8 mouse cellular contexts compared by ENCODE assay signal in genomic region chr13:23585442-23586098, GRCm38 (mm10). TPM values are rescaled to one million over a fixed set of nuclear protein-coding genes. Genes with fewer than 3 reads are reported as not detected.
DNase-seq lines count a peak whose midpoint lies in the region; ATAC-seq and TF ChIP-seq lines count a peak whose summit lies in the region.
"Not testable (repeated sequence)": the region's sequence is repeated elsewhere in the genome, so short reads cannot be mapped to it uniquely, and the experiment has no call there.

No protein-coding gene starts in this region.

- peak overlapping the region; percentile 95 to 98 for H3K27ac ChIP-seq in heart, embryonic 14.5 days (replicated peaks in 1 of 2; ENCODE audit: control insufficient read depth in 1 of 2, insufficient read depth in 1 of 2, low read depth in 2 of 2, low read length in 2 of 2)
- peak overlapping the region; percentile 100 for H3K27ac ChIP-seq in liver, embryonic 11.5 days (ENCODE audit: low read depth, low read length)

- H3K9me3 ChIP-seq in heart, embryonic 14.5 days (ENCODE audit: control insufficient read depth, low read length); liver, embryonic 11.5 days (ENCODE audit: control insufficient read depth, low read length): not testable (repeated sequence)

- H3K4me1 ChIP-seq in heart, embryonic 14.5 days (ENCODE audit: control insufficient read depth in 2 of 2, insufficient read depth in 2 of 2, low read length in 2 of 2): peaks cover 5 to 15% of the 10 kb centered on the region in 2 experiments
- peaks cover 31% of the 10 kb centered on the region for H3K4me1 ChIP-seq in liver, embryonic 11.5 days (replicated peaks; ENCODE audit: control insufficient read depth, insufficient read depth, low read length)

- TF ChIP-seq POLR2A in myocyte (IDR thresholded peaks at IDR 0.05; ENCODE audit: insufficient read length, low read depth): peak; percentile 71

- H3K36me3 ChIP-seq in C2C12 (ENCODE audit: control insufficient read depth, insufficient read depth); heart, embryonic 14.5 days (ENCODE audit: control insufficient read depth, insufficient read depth, low read length); liver, embryonic 11.5 days (ENCODE audit: control insufficient read depth, insufficient read depth, low read length); myocyte (ENCODE audit: control insufficient read depth, insufficient read depth): not testable (repeated sequence)

- ATAC-seq in heart, embryonic 14.5 days (ENCODE audit: insufficient number of reproducible peaks, insufficient read depth, low FRiP score, low read depth): peak; percentile 81
- peak; percentile 80 for ATAC-seq in liver, embryonic 11.5 days (replicated peaks; ENCODE audit: low FRiP score)

- peak; percentile 92 for DNase-seq in brain, embryonic 18.5 days (ENCODE audit: low read depth, low spot score)
- peak; percentile 81 for DNase-seq in fat pad, adult 2 months (ENCODE audit: extremely low read depth, low read depth, low spot score)
- DNase-seq in kidney, postnatal 10 days: peak; percentile 68
- peak; percentile 72 for DNase-seq in liver, embryonic 11.5 days (ENCODE audit: low spot score)
- DNase-seq in spleen, postnatal 4 days (ENCODE audit: low spot score in 2 of 2): peak; percentile 81 to 89

- H3K4me3 ChIP-seq in C2C12 (ENCODE audit: insufficient read depth, poor library complexity, severe bottlenecking) (peak overlapping the region; percentile 27), myocyte (peak overlapping the region; percentile 33)
- peak overlapping the region; percentile 49 to 57 for H3K4me3 ChIP-seq in heart, embryonic 14.5 days (ENCODE audit: control insufficient read depth in 1 of 2, insufficient read depth in 1 of 2, low read depth in 1 of 2, low read length in 2 of 2)
- H3K4me3 ChIP-seq in liver, embryonic 11.5 days (ENCODE audit: low read depth, low read length): peak overlapping the region; percentile 52

- not testable (repeated sequence) for TF ChIP-seq CTCF in C2C12 (IDR thresholded peaks at IDR 0.05; ENCODE audit: control insufficient read depth, insufficient read depth, insufficient read length)

- not testable (repeated sequence) for H3K27me3 ChIP-seq in C2C12 (ENCODE audit: control insufficient read depth, insufficient read depth, insufficient read length); heart, embryonic 14.5 days (ENCODE audit: control insufficient read depth, insufficient read depth, low read length); liver, embryonic 11.5 days (replicated peaks; ENCODE audit: control insufficient read depth, insufficient read depth, low read length); myocyte (ENCODE audit: control insufficient read depth, insufficient read depth, insufficient read length)

- WGBS in heart, embryonic 14.5 days: 0% methylated on average over 27 of the region's 36 CpGs
- 2% methylated on average over 20 of the region's 36 CpGs for WGBS in liver, embryonic 11.5 days

- H3K4me2 ChIP-seq in heart, embryonic 14.5 days (ENCODE audit: low read length): peak overlapping the region; percentile 91
- H3K4me2 ChIP-seq in liver, embryonic 11.5 days: peak overlapping the region; percentile 87
- peak overlapping the region; percentile 96 for H3K4me2 ChIP-seq in myocyte (ENCODE audit: low read depth)

- not testable (repeated sequence) for H3K79me3 ChIP-seq in C2C12 (ENCODE audit: low read depth)

- H3ac ChIP-seq in C2C12 (ENCODE audit: control insufficient read depth, insufficient read length, low read depth): peak overlapping the region; percentile 82
- not testable (repeated sequence) for H3ac ChIP-seq in myocyte (ENCODE audit: control insufficient read depth, insufficient read length)

- H3K9ac ChIP-seq in heart, embryonic 14.5 days (ENCODE audit: low read length): peak overlapping the region; percentile 87
- H3K9ac ChIP-seq in liver, embryonic 11.5 days (ENCODE audit: low read depth, low read length): peak overlapping the region; percentile 69

- H3K79me2 ChIP-seq in C2C12 (ENCODE audit: control insufficient read depth, insufficient read depth); myocyte (ENCODE audit: control insufficient read depth, insufficient read depth): not testable (repeated sequence)

TF ChIP-seq in myocyte, 11 proteins besides CTCF, POLR2A, EP300 and RAD21:
- peak; percentile 89 for TF ChIP-seq POLR2AphosphoS2 (IDR thresholded peaks at IDR 0.05; ENCODE audit: insufficient read length, low read depth)

RNA-seq across cellular contexts. Expression of gene Hist1h4d, which starts 4.2 kb away (rescaled TPM):
- polyA plus RNA-seq in C2C12 (2012; fragmentation: generic; extraction: Trizol): 2.8 TPM
- polyA plus RNA-seq in heart, embryonic 14.5 days (2014; fragmentation: Nextera tagmentation; extraction: Ambion mirVana): 38.6 and 49.0 TPM in 2 replicates
- 92.8 and 99.3 TPM in 2 replicates for polyA plus RNA-seq in liver, embryonic 11.5 days (2014; fragmentation: Nextera tagmentation; extraction: Ambion mirVana)
- polyA plus RNA-seq in myocyte (2012; fragmentation: generic; extraction: Trizol): 1.8 TPM

RNA-seq across cellular contexts. Expression of gene Hist1h3d, which starts 10.0 kb away (rescaled TPM):
- polyA plus RNA-seq in C2C12 (2012; fragmentation: generic; extraction: Trizol) (1.9 TPM), myocyte (2012; fragmentation: generic; extraction: Trizol) (2.5 TPM)
- polyA plus RNA-seq in heart, embryonic 14.5 days (2014; fragmentation: Nextera tagmentation; extraction: Ambion mirVana): 2.2 and 3.7 TPM in 2 replicates
- 7.7 and 8.5 TPM in 2 replicates for polyA plus RNA-seq in liver, embryonic 11.5 days (2014; fragmentation: Nextera tagmentation; extraction: Ambion mirVana)

RNA-seq across cellular contexts. Expression of gene Hist1h2ad, which starts 11.4 kb away (rescaled TPM):
- polyA plus RNA-seq in C2C12 (2012; fragmentation: generic; extraction: Trizol) (0.73 TPM), myocyte (2012; fragmentation: generic; extraction: Trizol) (1.6 TPM)
- polyA plus RNA-seq in heart, embryonic 14.5 days (2014; fragmentation: Nextera tagmentation; extraction: Ambion mirVana): 0.44 and 0.53 TPM in 2 replicates
- polyA plus RNA-seq in liver, embryonic 11.5 days (2014; fragmentation: Nextera tagmentation; extraction: Ambion mirVana): 0.84 and 0.92 TPM in 2 replicates

RNA-seq across cellular contexts. Expression of gene Hist1h2bf, which starts 11.6 kb away (rescaled TPM):
- 4.5 TPM for polyA plus RNA-seq in C2C12 (2012; fragmentation: generic; extraction: Trizol)
- 0.61 and 3.7 TPM in 2 replicates for polyA plus RNA-seq in heart, embryonic 14.5 days (2014; fragmentation: Nextera tagmentation; extraction: Ambion mirVana)
- polyA plus RNA-seq in liver, embryonic 11.5 days (2014; fragmentation: Nextera tagmentation; extraction: Ambion mirVana): 1.8 TPM in 2 replicates
- polyA plus RNA-seq in myocyte (2012; fragmentation: generic; extraction: Trizol): 2.1 TPM

RNA-seq across cellular contexts. Expression of gene Hist1h2bg, which starts 14.4 kb away (rescaled TPM):
- polyA plus RNA-seq in C2C12 (2012; fragmentation: generic; extraction: Trizol): 9.9 TPM
- 3.7 and 6.2 TPM in 2 replicates for polyA plus RNA-seq in heart, embryonic 14.5 days (2014; fragmentation: Nextera tagmentation; extraction: Ambion mirVana)
- polyA plus RNA-seq in liver, embryonic 11.5 days (2014; fragmentation: Nextera tagmentation; extraction: Ambion mirVana): 5.7 and 6.3 TPM in 2 replicates
- 7.8 TPM for polyA plus RNA-seq in myocyte (2012; fragmentation: generic; extraction: Trizol)

Comparison
In these comparisons a context has a peak if more than half of its experiments do, and no peak if none do; other contexts are left out.
1. Peak in every context shown above with its lines: DNase-seq, ATAC-seq, H3K4me3 ChIP-seq and H3K27ac ChIP-seq.
2. RNA of gene Hist1h4d, which starts 4.2 kb away (polyA plus RNA-seq): 92.8 to 99.3 TPM in liver, embryonic 11.5 days and 38.6 to 49.0 TPM in heart, embryonic 14.5 days; 2.8 TPM in C2C12 (single experiment) and 1.8 TPM in myocyte (single experiment); every median in the first group is over 10 times any median in the second.